Mouse (Mus musculus) forebrain, embryonic 15.5 days (tissue): ENCODE data around the gene Vps25. TPM values are rescaled to one million over a fixed set of nuclear protein-coding genes. Genes with fewer than 3 reads are reported as not detected.

Experiments used
- ATAC-seq: fragments of 200-750 bp; cut with Nextera tagmentation; replicated peaks from 2 replicates; pipeline ENCODE4 v1.8.0; 2017; ENCODE audit warnings: mild to moderate bottlenecking, moderate TSS enrichment, moderate library complexity
- H3K27ac ChIP-seq: fragments of 300-500 bp; sonication (generic); replicated peaks from 2 replicates; pipeline ENCODE4 v1.5.1; 2015; ENCODE audit warnings: mild to moderate bottlenecking, inconsistent platforms
- H3K27me3 ChIP-seq: fragments of 300-500 bp; sonication (generic); 2 replicates; pipeline ENCODE4 v1.6.1; 2015; ENCODE audit warnings: inconsistent platforms
- H3K36me3 ChIP-seq: fragments of 300-500 bp; sonication (generic); 2 replicates; pipeline ENCODE4 v1.6.1; 2015; ENCODE audit warnings: mild to moderate bottlenecking, inconsistent platforms
- H3K4me1 ChIP-seq: fragments of 300-500 bp; sonication (generic); 2 replicates; pipeline ENCODE4 v1.6.1; 2015; ENCODE audit warnings: inconsistent platforms
- H3K4me2 ChIP-seq: fragments of 300-500 bp; sonication (generic); replicated peaks from 2 replicates; pipeline ENCODE4 v1.6.1; 2015; ENCODE audit warnings: mild to moderate bottlenecking, inconsistent platforms
- H3K4me3 ChIP-seq: fragments of 300-500 bp; sonication (generic); 2 replicates; pipeline ENCODE4 v1.5.1; 2015; ENCODE audit warnings: mild to moderate bottlenecking, inconsistent platforms
- H3K9ac ChIP-seq: fragments of 300-500 bp; sonication (generic); replicated peaks from 2 replicates; pipeline ENCODE4 v1.6.1; 2015; ENCODE audit warnings: mild to moderate bottlenecking, inconsistent platforms
- H3K9me3 ChIP-seq: fragments of 300-500 bp; sonication (generic); 2 replicates; pipeline ENCODE4 v1.6.1; 2016; ENCODE audit warnings: inconsistent platforms
- WGBS: fragments of 180-500 bp; shearing (Covaris S2); methylation state at CpG from one replicate; pipeline ENCODE4 v1.1.7; 2015; ENCODE audit warnings: mixed read lengths; 5-methylcytosine and 5-hydroxymethylcytosine counted together
- polyA plus RNA-seq: library from polyadenylated mRNA; unstranded; fragments of >200 nt; fragmentation: Nextera tagmentation; extraction: Ambion mirVana; gene quantifications from 2 replicates; pipeline ENCODE4 v1.2.1, GENCODE M21; 2015

The Vps25 gene
- polyA plus RNA-seq, 1 experiment from 2014 or later: 92.9 TPM

DNA sequence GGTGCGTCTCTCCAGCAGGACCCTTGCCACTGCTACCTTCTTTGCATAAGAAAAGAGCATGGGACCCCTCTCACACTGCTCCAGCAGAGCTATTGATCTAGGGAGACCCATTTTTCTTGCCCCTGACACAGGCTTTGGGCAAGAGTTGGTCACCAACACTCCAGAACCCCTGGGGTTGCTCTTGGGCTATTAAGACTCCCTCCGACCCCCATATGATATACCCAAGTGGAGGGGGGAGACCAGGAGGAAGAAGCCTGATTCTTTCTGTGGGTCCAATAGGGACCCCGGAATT, 10.4 kb downstream of the Vps25 start:
- no peak overlapping the region for H3K4me3 ChIP-seq
- WGBS: 2% methylated on average over 3 of the region's 3 CpGs
- no peak overlapping the region for H3K4me2 ChIP-seq
- peaks cover 46% of the 10 kb centered on the region for H3K27me3 ChIP-seq
- H3K27ac ChIP-seq: no peak overlapping the region
- H3K36me3 ChIP-seq: peaks cover 3% of the 10 kb centered on the region; the same call in 1 of the 2 replicates
- no peaks in the 10 kb centered on the region for H3K9me3 ChIP-seq
- no peak for ATAC-seq
- peaks cover 26% of the 10 kb centered on the region for H3K4me1 ChIP-seq
- no peak overlapping the region for H3K9ac ChIP-seq

DNA sequence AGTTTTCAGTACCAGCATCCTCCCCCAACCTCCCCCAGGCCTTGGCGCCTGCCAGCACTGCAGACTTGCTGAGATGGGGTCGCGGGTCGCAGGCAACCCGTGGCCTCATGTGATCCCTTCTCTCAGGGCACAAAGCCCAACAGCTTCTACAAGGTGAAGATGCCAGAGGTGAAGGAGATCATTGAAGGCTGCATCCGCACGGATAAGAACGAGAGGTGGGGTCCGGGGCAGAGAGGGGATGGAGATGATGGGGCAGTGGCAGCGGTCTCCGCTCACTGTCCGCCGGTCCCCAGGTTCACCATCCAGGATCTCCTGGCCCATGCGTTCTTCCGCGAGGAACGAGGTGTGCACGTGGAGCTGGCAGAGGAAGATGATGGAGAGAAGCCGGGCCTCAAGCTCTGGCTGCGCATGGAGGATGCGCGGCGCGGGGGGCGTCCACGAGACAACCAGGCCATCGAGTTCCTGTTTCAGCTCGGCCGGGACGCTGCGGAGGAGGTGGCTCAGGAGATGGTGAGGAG, 11.5 kb downstream of the Vps25 start:
- H3K9me3 ChIP-seq: no peaks in the 10 kb centered on the region
- H3K9ac ChIP-seq: peak overlapping the region; percentile 37
- no peaks in the 10 kb centered on the region for H3K36me3 ChIP-seq
- 4% methylated on average over 31 of the region's 31 CpGs for WGBS
- ATAC-seq: no peak
- peak overlapping the region; percentile 47 for H3K4me2 ChIP-seq
- peaks cover 22% of the 10 kb centered on the region for H3K4me1 ChIP-seq
- H3K27ac ChIP-seq: no peak overlapping the region
- peaks cover 46% of the 10 kb centered on the region for H3K27me3 ChIP-seq
- peak overlapping the region; percentile 29 for H3K4me3 ChIP-seq

DNA sequence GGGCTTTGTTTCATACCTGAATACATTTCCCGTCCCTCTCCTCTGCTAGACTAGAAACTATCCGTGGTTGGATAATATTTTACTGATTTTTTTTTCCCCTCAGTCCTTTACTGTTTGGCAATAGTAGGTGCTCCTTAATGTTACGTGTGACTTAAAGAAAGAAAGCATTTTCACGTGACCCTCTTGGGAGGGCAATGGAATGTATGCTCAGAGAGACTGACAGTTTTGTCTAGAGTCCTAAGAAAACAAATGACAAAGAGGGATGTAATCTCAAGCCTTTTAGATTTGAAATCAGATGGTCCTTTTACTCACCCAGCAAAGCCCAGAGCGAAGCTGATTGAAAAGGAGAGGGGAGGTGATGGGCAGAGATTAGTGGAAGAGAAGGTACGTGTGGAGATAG, 12.4 kb downstream of the Vps25 start:
- Histone ChIP-seq H3K9me3 (no peaks in the 10 kb centered on the region), H3K4me1 (peaks cover 13% of the 10 kb centered on the region), H3K9ac (no peak overlapping the region), H3K4me2 (peak overlapping the region; percentile 47), H3K4me3 (peak overlapping the region; percentile 29), H3K27ac (no peak overlapping the region), H3K27me3 (peaks cover 46% of the 10 kb centered on the region), H3K36me3 (no peaks in the 10 kb centered on the region)
- no peak for ATAC-seq
- 19% methylated on average over 6 of the region's 6 CpGs for WGBS

DNA sequence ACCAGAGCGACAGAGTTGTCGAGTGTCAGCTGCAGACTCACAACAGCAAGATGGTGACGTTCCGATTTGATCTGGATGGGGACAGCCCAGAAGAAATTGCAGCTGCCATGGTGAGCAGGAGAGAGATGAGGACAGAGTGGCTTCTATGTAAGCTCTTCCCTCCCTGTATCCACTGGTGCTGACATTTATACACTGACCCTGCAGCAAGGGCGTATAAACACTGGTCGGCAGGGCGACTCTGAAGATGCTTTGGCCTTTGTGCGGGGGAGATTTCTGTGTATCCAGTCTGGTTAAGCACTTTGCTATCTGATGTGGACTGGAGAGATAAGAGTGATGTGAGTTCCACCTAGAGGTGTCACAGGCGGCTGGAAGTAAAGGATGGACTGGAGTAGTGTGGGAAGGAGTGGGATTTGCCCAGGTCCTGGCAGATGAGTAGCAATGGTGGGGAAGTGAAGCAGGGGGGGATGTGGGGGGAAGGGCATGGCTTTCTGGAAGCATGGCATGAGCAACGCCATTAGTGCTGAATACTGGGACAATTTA, 16.1 kb downstream of the Vps25 start:
- no peak overlapping the region for H3K4me2 ChIP-seq
- WGBS: 37% methylated on average over 10 of the region's 10 CpGs
- H3K36me3 ChIP-seq: no peaks in the 10 kb centered on the region
- H3K9ac ChIP-seq: no peak overlapping the region
- peaks cover 22% of the 10 kb centered on the region for H3K27me3 ChIP-seq
- ATAC-seq: no peak
- H3K4me3 ChIP-seq: no peak overlapping the region
- H3K4me1 ChIP-seq: peaks cover 9% of the 10 kb centered on the region
- no peak overlapping the region for H3K27ac ChIP-seq
- no peaks in the 10 kb centered on the region for H3K9me3 ChIP-seq

DNA sequence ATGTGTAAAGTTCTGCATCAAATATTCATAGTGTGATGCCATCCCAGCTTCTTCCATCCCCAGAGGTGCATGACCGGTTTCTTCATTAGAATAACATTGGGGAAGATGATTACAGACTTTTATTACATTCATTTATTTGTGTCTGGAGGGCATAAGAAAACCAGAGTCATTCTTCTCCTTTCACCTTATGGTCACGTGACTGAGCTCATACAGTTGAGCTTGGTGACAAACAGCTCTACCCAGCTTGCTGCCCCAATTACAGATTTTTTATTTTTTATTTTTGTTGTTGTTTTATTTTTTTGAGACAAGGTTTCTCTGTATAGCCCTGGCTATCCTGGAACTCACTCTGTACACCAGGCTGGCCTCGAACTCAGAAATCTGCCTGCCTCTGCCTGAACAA, 18.9 kb downstream of the Vps25 start:
- no peak overlapping the region for H3K4me3 ChIP-seq
- H3K9ac ChIP-seq: no peak overlapping the region
- WGBS: 86% methylated on average over 3 of the region's 3 CpGs
- H3K4me1 ChIP-seq: peaks cover 13% of the 10 kb centered on the region
- no peaks in the 10 kb centered on the region for H3K36me3 ChIP-seq
- no peak overlapping the region for H3K27ac ChIP-seq
- no peaks in the 10 kb centered on the region for H3K9me3 ChIP-seq
- H3K27me3 ChIP-seq: 0 out of 2 replicates have a peak, but pooled peaks cover 4% of the 10 kb centered on the region
- no peak for ATAC-seq
- no peak overlapping the region for H3K4me2 ChIP-seq

DNA sequence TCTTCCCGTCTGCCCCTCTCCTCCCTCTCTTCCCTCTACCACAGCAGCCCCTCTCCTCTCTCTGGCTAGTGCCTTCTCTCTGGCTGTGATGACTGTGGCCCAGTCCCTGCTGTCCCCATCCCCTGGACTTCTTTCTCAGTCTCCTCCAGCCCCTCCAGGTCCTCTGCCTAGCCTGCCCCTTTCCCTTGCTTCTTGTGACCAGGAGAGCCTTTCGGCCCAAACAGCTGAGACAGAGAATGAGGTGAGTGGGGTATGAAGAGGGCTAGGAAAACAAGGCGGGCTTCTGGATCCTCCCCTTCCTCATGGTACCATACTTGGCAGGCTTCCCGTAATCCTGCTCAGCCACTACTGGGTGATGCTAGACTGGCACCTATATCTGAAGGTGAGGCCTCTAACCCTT, 21.8 kb downstream of the Vps25 start:
- WGBS: 75% methylated on average over 4 of the region's 4 CpGs
- Histone ChIP-seq H3K36me3 (no peaks in the 10 kb centered on the region), H3K9ac (no peak overlapping the region), H3K27ac (no peak overlapping the region), H3K4me1 (peaks cover 28% of the 10 kb centered on the region), H3K9me3 (no peaks in the 10 kb centered on the region), H3K4me3 (no peak overlapping the region), H3K27me3 (no peaks in the 10 kb centered on the region), H3K4me2 (no peak overlapping the region)
- no peak for ATAC-seq

DNA sequence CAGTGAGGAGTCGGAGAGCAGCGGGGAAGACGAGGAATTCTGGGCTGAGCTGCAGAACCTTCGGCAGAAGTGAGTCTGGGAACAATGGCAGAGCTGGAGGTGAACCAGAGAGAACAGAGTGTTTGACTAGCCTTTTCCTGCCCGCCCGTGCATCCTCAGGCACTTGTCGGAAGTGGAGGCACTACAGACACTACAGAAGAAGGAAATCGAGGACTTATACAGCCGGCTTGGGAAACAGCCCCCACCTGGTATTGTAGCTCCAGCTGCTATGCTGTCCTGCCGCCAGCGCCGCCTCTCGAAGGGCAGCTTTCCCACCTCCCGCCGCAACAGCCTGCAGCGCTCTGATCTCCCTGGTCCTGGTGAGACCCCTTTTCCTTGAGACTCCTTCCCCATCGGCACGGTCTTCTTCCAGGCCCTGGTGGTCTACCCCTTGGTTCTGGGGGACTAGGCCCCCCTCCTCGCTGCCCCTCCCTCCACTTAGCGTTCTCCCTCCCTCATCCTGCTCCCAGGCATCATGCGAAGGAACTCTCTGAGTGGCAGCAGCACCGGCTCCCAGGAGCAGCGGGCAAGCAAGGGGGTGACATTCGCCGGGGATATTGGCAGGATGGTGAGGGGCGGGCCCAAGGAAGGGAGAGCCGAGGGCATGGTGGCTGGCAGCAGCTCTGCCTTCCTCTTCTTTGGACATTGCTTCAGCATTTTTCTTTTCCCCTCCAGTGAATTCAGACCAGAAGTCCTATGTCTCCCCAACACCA, 23.0 kb downstream of the Vps25 start:
- H3K27me3 ChIP-seq: no peaks in the 10 kb centered on the region
- H3K9me3 ChIP-seq: no peaks in the 10 kb centered on the region
- H3K4me3 ChIP-seq: no peak overlapping the region
- no peak for ATAC-seq
- H3K4me2 ChIP-seq: 0 out of 2 replicates have a peak overlapping the region, but pooled peaks have one; percentile 20
- H3K4me1 ChIP-seq: peaks cover 28% of the 10 kb centered on the region
- 26% methylated on average over 27 of the region's 27 CpGs for WGBS
- no peaks in the 10 kb centered on the region for H3K36me3 ChIP-seq
- H3K9ac ChIP-seq: no peak overlapping the region
- H3K27ac ChIP-seq: no peak overlapping the region

DNA sequence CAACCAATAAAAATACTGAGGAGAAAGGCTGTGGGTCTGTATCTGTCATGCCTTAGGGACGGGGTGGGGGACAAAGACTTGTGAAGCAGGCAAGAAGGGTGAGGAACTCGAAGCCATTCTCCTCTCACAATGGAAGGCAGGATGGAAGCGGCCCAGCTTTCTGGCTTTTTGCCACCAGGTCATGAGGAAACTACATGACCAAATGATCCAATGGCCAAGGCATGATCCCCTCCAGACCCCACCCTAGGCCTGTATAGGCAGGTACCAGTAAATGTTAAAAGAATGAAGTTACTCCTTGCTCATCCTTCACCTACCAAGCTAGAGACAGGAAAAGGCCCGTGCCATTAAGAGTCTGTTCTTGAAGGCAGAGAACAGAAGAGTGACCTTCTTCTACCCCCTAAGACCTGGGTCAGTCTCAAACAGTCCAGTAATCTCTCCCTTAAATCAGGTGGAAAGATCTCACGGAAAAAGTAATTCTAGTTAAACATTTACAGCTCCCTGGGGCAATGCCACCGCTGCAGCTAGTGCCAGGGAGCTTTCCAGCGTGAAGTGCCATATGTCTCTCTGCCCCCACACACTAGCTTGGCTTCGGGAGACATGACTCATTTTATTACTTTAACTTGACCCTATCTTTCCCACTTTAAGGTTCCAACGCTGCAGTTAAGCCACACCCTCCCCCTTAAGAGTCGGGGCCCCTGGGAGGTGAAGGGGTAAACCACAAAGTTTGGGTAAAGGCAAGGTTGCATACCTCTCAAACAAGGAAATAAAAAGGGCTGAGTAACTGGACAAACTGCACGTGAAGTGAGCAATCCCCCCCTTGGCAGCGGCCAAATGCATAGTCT, 24.1 kb downstream of the Vps25 start:
- no peak for ATAC-seq
- no peak overlapping the region for H3K27ac ChIP-seq
- 76% methylated on average over 12 of the region's 12 CpGs for WGBS

DNA sequence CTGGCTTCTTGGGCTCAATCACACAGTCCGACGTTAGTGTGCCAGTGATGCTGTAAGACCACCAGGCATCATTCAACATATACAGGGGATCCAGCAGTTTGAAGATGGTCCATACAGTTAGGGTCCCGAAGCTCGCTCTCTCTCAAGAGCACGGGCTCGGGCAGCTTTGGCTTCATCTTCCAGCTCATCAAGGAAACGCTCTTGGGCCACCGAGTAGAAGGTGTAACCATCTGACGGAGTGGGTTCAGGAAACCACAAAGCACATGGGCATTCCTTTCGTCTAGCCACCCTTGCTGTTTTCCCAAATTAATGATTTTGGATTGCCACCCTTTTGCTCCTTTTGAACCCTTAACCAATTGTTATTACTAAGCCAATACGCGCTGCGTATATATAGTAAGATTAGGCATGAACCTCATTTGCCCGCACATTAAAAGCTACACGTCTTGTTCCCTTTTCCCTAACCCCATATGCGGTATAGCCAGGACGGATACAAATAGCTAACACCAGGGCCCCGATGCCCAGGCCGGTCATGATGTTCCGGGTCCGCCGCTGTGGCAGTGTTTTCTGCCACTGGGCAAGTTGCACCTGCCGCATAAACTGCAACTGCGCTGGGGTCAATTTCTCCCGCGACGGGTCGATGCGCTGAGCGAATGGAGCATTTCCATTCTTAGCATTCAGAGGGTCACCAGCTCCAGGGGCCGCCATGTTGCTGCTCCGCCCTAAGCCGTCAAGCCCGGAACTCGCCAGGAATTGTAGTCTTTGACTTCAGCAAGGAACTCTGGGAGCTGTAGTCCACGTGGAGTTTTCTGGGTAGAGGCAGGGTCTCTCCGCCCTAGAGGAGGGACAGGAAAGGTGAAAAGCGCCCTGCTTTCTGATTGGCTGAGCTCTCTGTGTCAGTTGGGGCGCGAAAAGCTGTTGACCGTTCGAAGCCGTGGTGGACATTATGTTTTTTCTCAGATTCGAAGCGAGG, 25.0 kb downstream of the Vps25 start, which contains the start of the genes Cntd1 and Coa3:
TSS of gene Cntd1 (plus strand) at position 790 of the 970 bp plus-strand sequence.
TSS of gene Coa3 (minus strand) at position 892 of the 970 bp plus-strand sequence.
- Histone ChIP-seq H3K27me3 (no peaks in the 10 kb centered on the region), H3K9me3 (no peaks in the 10 kb centered on the region), H3K4me2 (peak within 1 kb of the TSS; percentile 63), H3K4me3 (peak within 1 kb of the TSS; percentile 92), H3K9ac (peak within 1 kb of the TSS; percentile 92), H3K27ac (peak within 1 kb of the TSS; percentile 69), H3K4me1 (peaks cover 28% of the 10 kb centered on the region), H3K36me3 (no peaks in the 10 kb centered on the region)
- WGBS: 10% methylated on average over 45 of the region's 45 CpGs
- ATAC-seq: peak; percentile 98

More for the DNA sequence above, 24.1 kb downstream of the Vps25 start:
- Histone ChIP-seq H3K4me2 (peak overlapping the region; percentile 63), H3K36me3 (no peaks in the 10 kb centered on the region), H3K9ac (peak overlapping the region; percentile 92), H3K4me3 (peak overlapping the region; percentile 92), H3K27me3 (no peaks in the 10 kb centered on the region), H3K9me3 (no peaks in the 10 kb centered on the region), H3K4me1 (peaks cover 28% of the 10 kb centered on the region)

DNA sequence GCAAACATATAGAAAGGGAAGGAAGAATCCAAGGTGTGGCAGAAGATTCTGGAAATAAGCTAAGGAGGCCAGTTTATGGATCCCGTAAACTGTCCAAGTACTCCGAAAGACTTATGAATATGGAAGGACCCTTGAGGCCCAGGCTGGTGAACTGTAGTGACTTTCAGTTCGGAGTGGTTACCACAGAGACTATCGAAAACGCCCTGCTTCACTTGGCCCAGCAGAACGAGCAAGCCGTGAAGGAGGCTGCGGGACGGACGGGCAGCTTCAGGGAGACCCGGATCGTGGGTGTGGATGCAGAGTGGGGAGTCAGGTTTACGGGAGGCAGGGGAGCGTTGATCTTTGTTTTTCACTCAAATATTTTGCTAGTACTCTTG, 25.7 kb downstream of the Vps25 start:
- Histone ChIP-seq H3K36me3 (no peaks in the 10 kb centered on the region), H3K9me3 (no peaks in the 10 kb centered on the region), H3K4me2 (peak overlapping the region; percentile 63), H3K27ac (no peak overlapping the region), H3K4me3 (peak overlapping the region; percentile 92), H3K9ac (no peak overlapping the region; the same call in 1 of the 2 replicates), H3K27me3 (no peaks in the 10 kb centered on the region), H3K4me1 (peaks cover 28% of the 10 kb centered on the region)
- ATAC-seq: peak; percentile 44
- 64% methylated on average over 14 of the region's 14 CpGs for WGBS

DNA sequence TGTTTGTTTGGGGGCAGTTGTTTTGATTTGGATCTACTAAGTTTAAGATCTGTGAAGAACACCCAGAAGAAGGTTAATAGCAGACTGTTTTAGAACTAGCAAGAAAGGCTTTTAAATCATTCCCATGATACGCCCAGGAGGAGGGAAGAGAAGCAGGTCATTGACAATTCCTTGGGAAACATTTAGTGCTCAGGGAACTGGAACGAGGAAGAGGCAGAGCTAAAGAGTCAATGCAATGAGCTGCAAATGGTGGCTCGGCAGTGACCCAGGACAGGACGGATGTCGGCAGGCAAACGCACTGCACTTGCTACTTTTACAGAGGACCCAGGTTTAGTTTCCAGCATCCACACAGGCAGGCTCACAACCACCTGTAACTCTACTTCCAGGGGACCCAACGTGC, 27.3 kb downstream of the Vps25 start:
- peaks cover 28% of the 10 kb centered on the region for H3K4me1 ChIP-seq
- H3K27ac ChIP-seq: no peak overlapping the region
- H3K9ac ChIP-seq: no peak overlapping the region
- H3K4me2 ChIP-seq: no peak overlapping the region
- H3K9me3 ChIP-seq: no peaks in the 10 kb centered on the region
- H3K27me3 ChIP-seq: no peaks in the 10 kb centered on the region
- WGBS: 66% methylated on average over 7 of the region's 7 CpGs
- H3K36me3 ChIP-seq: no peaks in the 10 kb centered on the region; the same call in 1 of the 2 replicates
- H3K4me3 ChIP-seq: no peak overlapping the region
- ATAC-seq: no peak
